Mouse (Mus musculus): Measurements from ENCODE around the gene Gnb5. TPM values are rescaled to one million over a fixed set of nuclear protein-coding genes. Genes with fewer than 3 reads are reported as not detected.
A peak's percentile ranks its signal among the peaks of the same experiment; 100 is the strongest.

Gene Gnb5
- 1.3 and 1.7 TPM in 2 replicates for polyA plus RNA-seq (2015; fragmentation: Nextera tagmentation; extraction: Ambion mirVana)

- H3K4me2 ChIP-seq (ENCODE audit: low read depth, low read length): no peak within 1 kb of the TSS
- H3K4me1 ChIP-seq (ENCODE audit: control insufficient read depth, low read depth, low read length): no peaks in the 10 kb centered on the region
- ATAC-seq (ENCODE audit: low read depth): no peak
- no peak within 1 kb of the TSS for H3K9ac ChIP-seq (ENCODE audit: low read depth, low read length)
- no peaks in the 10 kb centered on the region for H3K27me3 ChIP-seq (ENCODE audit: control insufficient read depth, insufficient read depth, low read depth, low read length)
- H3K4me3 ChIP-seq (ENCODE audit: low read depth, low read length): no peak within 1 kb of the TSS
- H3K36me3 ChIP-seq (ENCODE audit: control insufficient read depth, insufficient read depth): no peaks in the 10 kb centered on the region
- no peak within 1 kb of the TSS for H3K27ac ChIP-seq (ENCODE audit: low read length)
- 62% methylated on average over 11 of the region's 11 CpGs for WGBS (ENCODE audit: insufficient replicate concordance)
- H3K9me3 ChIP-seq (replicated peaks; ENCODE audit: control insufficient read depth, low read length): no peaks in the 10 kb centered on the region
Measured at GRCm38 (mm10) chr9:75306126-75306898, at the start of gene Gnb5. TSS of gene Gnb5 (plus strand) at chr9:75306288.

GRCm38 (mm10) chr9:75258792-75259191 is 47.3 kb upstream of the Gnb5 start:
- no peaks in the 10 kb centered on the region; the same call in 1 of the 2 replicates for H3K27me3 ChIP-seq (ENCODE audit: control insufficient read depth, insufficient read depth, low read depth, low read length)
- no peaks in the 10 kb centered on the region for H3K9me3 ChIP-seq (replicated peaks; ENCODE audit: control insufficient read depth, low read length)
- no peaks in the 10 kb centered on the region for H3K36me3 ChIP-seq (ENCODE audit: control insufficient read depth, insufficient read depth)
- ATAC-seq (ENCODE audit: low read depth): no peak
- H3K9ac ChIP-seq (ENCODE audit: low read depth, low read length): no peak overlapping the region
- no peak overlapping the region for H3K4me2 ChIP-seq (ENCODE audit: low read depth, low read length)
- WGBS (ENCODE audit: insufficient replicate concordance): 57% methylated on average over 4 of the region's 4 CpGs
- no peak overlapping the region for H3K4me3 ChIP-seq (ENCODE audit: low read depth, low read length)
- H3K4me1 ChIP-seq (ENCODE audit: control insufficient read depth, low read depth, low read length): no peaks in the 10 kb centered on the region
- H3K27ac ChIP-seq (ENCODE audit: low read length): no peak overlapping the region

GRCm38 (mm10) chr9:75259656-75260055 is 46.4 kb upstream of the Gnb5 start:
- no peak overlapping the region for H3K4me3 ChIP-seq (ENCODE audit: low read depth, low read length)
- H3K4me2 ChIP-seq (ENCODE audit: low read depth, low read length): no peak overlapping the region
- H3K9ac ChIP-seq (ENCODE audit: low read depth, low read length): no peak overlapping the region
- no peak overlapping the region for H3K27ac ChIP-seq (ENCODE audit: low read length)
- 65% methylated on average over 4 of the region's 4 CpGs for WGBS (ENCODE audit: insufficient replicate concordance)
- no peaks in the 10 kb centered on the region for H3K9me3 ChIP-seq (replicated peaks; ENCODE audit: control insufficient read depth, low read length)
- H3K4me1 ChIP-seq (ENCODE audit: control insufficient read depth, low read depth, low read length): no peaks in the 10 kb centered on the region
- ATAC-seq (ENCODE audit: low read depth): no peak
- no peaks in the 10 kb centered on the region for H3K36me3 ChIP-seq (ENCODE audit: control insufficient read depth, insufficient read depth)
- no peaks in the 10 kb centered on the region; the same call in 1 of the 2 replicates for H3K27me3 ChIP-seq (ENCODE audit: control insufficient read depth, insufficient read depth, low read depth, low read length)

- 32% methylated on average over 8 of the region's 8 CpGs for WGBS (ENCODE audit: insufficient replicate concordance)
- H3K36me3 ChIP-seq (ENCODE audit: control insufficient read depth, insufficient read depth): no peaks in the 10 kb centered on the region
- no peaks in the 10 kb centered on the region for H3K27me3 ChIP-seq (ENCODE audit: control insufficient read depth, insufficient read depth, low read depth, low read length)
- no peak for ATAC-seq (ENCODE audit: low read depth)
- H3K9ac ChIP-seq (ENCODE audit: low read depth, low read length): no peak overlapping the region
- H3K9me3 ChIP-seq (replicated peaks; ENCODE audit: control insufficient read depth, low read length): no peaks in the 10 kb centered on the region
- H3K4me2 ChIP-seq (ENCODE audit: low read depth, low read length): no peak overlapping the region
- H3K4me3 ChIP-seq (ENCODE audit: low read depth, low read length): no peak overlapping the region
- H3K4me1 ChIP-seq (ENCODE audit: control insufficient read depth, low read depth, low read length): no peaks in the 10 kb centered on the region
- no peak overlapping the region for H3K27ac ChIP-seq (ENCODE audit: low read length)
Measured at GRCm38 (mm10) chr9:75261332-75261872, 44.7 kb upstream of the Gnb5 start.

GRCm38 (mm10) chr9:75262235-75262826 is 43.8 kb upstream of the Gnb5 start:
- WGBS (ENCODE audit: insufficient replicate concordance): 24% methylated on average over 8 of the region's 8 CpGs
- ATAC-seq (ENCODE audit: low read depth): no peak
- H3K9ac ChIP-seq (ENCODE audit: low read depth, low read length): no peak overlapping the region
- no peaks in the 10 kb centered on the region for H3K36me3 ChIP-seq (ENCODE audit: control insufficient read depth, insufficient read depth)
- H3K27ac ChIP-seq (ENCODE audit: low read length): no peak overlapping the region
- H3K27me3 ChIP-seq (ENCODE audit: control insufficient read depth, insufficient read depth, low read depth, low read length): no peaks in the 10 kb centered on the region
- no peaks in the 10 kb centered on the region for H3K9me3 ChIP-seq (replicated peaks; ENCODE audit: control insufficient read depth, low read length)
- no peak overlapping the region for H3K4me2 ChIP-seq (ENCODE audit: low read depth, low read length)
- no peak overlapping the region for H3K4me3 ChIP-seq (ENCODE audit: low read depth, low read length)
- no peaks in the 10 kb centered on the region for H3K4me1 ChIP-seq (ENCODE audit: control insufficient read depth, low read depth, low read length)

- no peaks in the 10 kb centered on the region for H3K27me3 ChIP-seq (ENCODE audit: control insufficient read depth, insufficient read depth, low read depth, low read length)
- no peaks in the 10 kb centered on the region for H3K4me1 ChIP-seq (ENCODE audit: control insufficient read depth, low read depth, low read length)
- no peaks in the 10 kb centered on the region for H3K36me3 ChIP-seq (ENCODE audit: control insufficient read depth, insufficient read depth)
- H3K9me3 ChIP-seq (replicated peaks; ENCODE audit: control insufficient read depth, low read length): no peaks in the 10 kb centered on the region
- no peak overlapping the region for H3K27ac ChIP-seq (ENCODE audit: low read length)
- no peak overlapping the region for H3K9ac ChIP-seq (ENCODE audit: low read depth, low read length)
- peak; percentile 60 for ATAC-seq (ENCODE audit: low read depth)
- no peak overlapping the region for H3K4me3 ChIP-seq (ENCODE audit: low read depth, low read length)
- H3K4me2 ChIP-seq (ENCODE audit: low read depth, low read length): no peak overlapping the region
- 29% methylated on average over 3 of the region's 3 CpGs for WGBS (ENCODE audit: insufficient replicate concordance)
Measured at GRCm38 (mm10) chr9:75264008-75264718, 41.9 kb upstream of the Gnb5 start.

GRCm38 (mm10) chr9:75267147-75267546 is 38.9 kb upstream of the Gnb5 start:
- no peak overlapping the region for H3K9ac ChIP-seq (ENCODE audit: low read depth, low read length)
- 68% methylated on average over 6 of the region's 6 CpGs for WGBS (ENCODE audit: insufficient replicate concordance)
- no peak overlapping the region for H3K27ac ChIP-seq (ENCODE audit: low read length)
- H3K4me1 ChIP-seq (ENCODE audit: control insufficient read depth, low read depth, low read length): no peaks in the 10 kb centered on the region
- H3K27me3 ChIP-seq (ENCODE audit: control insufficient read depth, insufficient read depth, low read depth, low read length): no peaks in the 10 kb centered on the region
- no peaks in the 10 kb centered on the region for H3K9me3 ChIP-seq (replicated peaks; ENCODE audit: control insufficient read depth, low read length)
- H3K4me3 ChIP-seq (ENCODE audit: low read depth, low read length): no peak overlapping the region
- H3K36me3 ChIP-seq (ENCODE audit: control insufficient read depth, insufficient read depth): no peaks in the 10 kb centered on the region
- ATAC-seq (ENCODE audit: low read depth): peak; percentile 54
- no peak overlapping the region for H3K4me2 ChIP-seq (ENCODE audit: low read depth, low read length)

GRCm38 (mm10) chr9:75270382-75270781 is 35.7 kb upstream of the Gnb5 start:
- Histone ChIP-seq H3K27ac (ENCODE audit: low read length) (no peak overlapping the region), H3K36me3 (ENCODE audit: control insufficient read depth, insufficient read depth) (no peaks in the 10 kb centered on the region), H3K9ac (ENCODE audit: low read depth, low read length) (no peak overlapping the region), H3K4me3 (ENCODE audit: low read depth, low read length) (no peak overlapping the region), H3K4me2 (ENCODE audit: low read depth, low read length) (no peak overlapping the region), H3K27me3 (ENCODE audit: control insufficient read depth, insufficient read depth, low read depth, low read length) (no peaks in the 10 kb centered on the region), H3K4me1 (ENCODE audit: control insufficient read depth, low read depth, low read length) (no peaks in the 10 kb centered on the region), H3K9me3 (replicated peaks; ENCODE audit: control insufficient read depth, low read length) (no peaks in the 10 kb centered on the region)
- ATAC-seq (ENCODE audit: low read depth): no peak
- 47% methylated on average over 6 of the region's 6 CpGs for WGBS (ENCODE audit: insufficient replicate concordance)
